Mouse (Mus musculus): ENCODE data around the gene Csrnp1. TPM values are rescaled to one million over a fixed set of nuclear protein-coding genes. Genes with fewer than 3 reads are reported as not detected.

Gene Csrnp1
- polyA plus RNA-seq, 1 experiment from 2014 or later, result 1.1 TPM

DNA sequence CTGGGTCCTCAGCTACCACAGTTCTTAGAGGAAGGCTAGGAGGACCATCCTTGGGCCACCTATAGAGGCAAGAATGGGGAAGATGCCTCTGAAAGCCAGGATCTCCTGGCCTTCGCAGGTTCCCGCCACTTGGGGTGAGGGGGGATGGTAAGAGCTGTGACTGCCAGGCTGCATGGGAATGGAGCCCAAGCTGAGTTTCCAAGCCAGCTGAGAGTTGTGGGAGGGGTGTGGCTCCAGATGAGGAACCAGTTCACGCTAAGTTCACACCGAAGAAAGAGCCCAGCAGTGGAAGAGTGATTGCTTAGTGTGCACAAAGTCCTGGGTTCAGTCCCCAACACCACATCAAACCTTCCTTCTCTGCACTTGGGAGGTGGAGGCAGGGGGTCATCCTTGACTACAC, 22.2 kb downstream of the Csrnp1 start:
- no peak overlapping the region for H3K4me3 ChIP-seq (ENCODE audit: low read depth, low read length)
- H3K36me3 ChIP-seq (ENCODE audit: control insufficient read depth, insufficient read depth, low read length), result no peaks in the 10 kb centered on the region
- peaks cover 14% of the 10 kb centered on the region for H3K4me1 ChIP-seq (replicated peaks; ENCODE audit: control insufficient read depth, insufficient read depth, low read length)
- H3K9me3 ChIP-seq (ENCODE audit: control insufficient read depth, low read length), result no peaks in the 10 kb centered on the region
- ATAC-seq (replicated peaks; ENCODE audit: low FRiP score) (no peak), DNase-seq (ENCODE audit: low spot score) (no peak)
- no peak overlapping the region for H3K27ac ChIP-seq (ENCODE audit: low read depth, low read length)
- H3K27me3 ChIP-seq (replicated peaks; ENCODE audit: control insufficient read depth, insufficient read depth, low read length), result no peaks in the 10 kb centered on the region
- 62% methylated on average over 4 of the region's 4 CpGs for WGBS
- H3K9ac ChIP-seq (ENCODE audit: low read depth, low read length), result no peak overlapping the region
- H3K4me2 ChIP-seq, result no peak overlapping the region; the same call in 1 of the 2 replicates

DNA sequence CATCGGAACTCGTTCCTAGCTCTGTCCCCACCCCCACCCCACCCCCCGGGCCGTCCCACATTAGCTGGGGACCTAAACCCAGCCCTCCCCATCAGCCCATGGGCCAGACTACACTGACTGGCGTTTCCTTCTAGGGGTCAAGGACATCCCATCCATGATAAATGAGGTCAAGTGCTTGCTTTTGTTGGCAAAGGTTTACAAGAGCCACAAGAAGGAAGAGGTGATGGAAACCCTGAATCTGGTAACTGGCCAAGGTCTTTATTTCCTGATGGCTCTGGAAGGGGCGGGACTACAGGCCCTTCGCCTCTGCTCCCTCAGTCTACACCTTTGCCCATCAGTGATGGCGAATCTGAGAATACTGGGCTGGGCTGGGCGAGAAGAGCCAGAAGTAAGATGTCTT, 25.6 kb downstream of the Csrnp1 start:
- Histone ChIP-seq H3K36me3 (ENCODE audit: control insufficient read depth, insufficient read depth, low read length) (no peaks in the 10 kb centered on the region), H3K9me3 (ENCODE audit: control insufficient read depth, low read length) (no peaks in the 10 kb centered on the region), H3K4me2 (no peak overlapping the region), H3K27ac (ENCODE audit: low read depth, low read length) (no peak overlapping the region), H3K27me3 (replicated peaks; ENCODE audit: control insufficient read depth, insufficient read depth, low read length) (no peaks in the 10 kb centered on the region), H3K4me1 (replicated peaks; ENCODE audit: control insufficient read depth, insufficient read depth, low read length) (peaks cover 11% of the 10 kb centered on the region), H3K4me3 (ENCODE audit: low read depth, low read length) (no peak overlapping the region), H3K9ac (ENCODE audit: low read depth, low read length) (no peak overlapping the region)
- ATAC-seq (replicated peaks; ENCODE audit: low FRiP score) (no peak), DNase-seq (ENCODE audit: low spot score) (no peak)
- 79% methylated on average over 9 of the region's 9 CpGs for WGBS

DNA sequence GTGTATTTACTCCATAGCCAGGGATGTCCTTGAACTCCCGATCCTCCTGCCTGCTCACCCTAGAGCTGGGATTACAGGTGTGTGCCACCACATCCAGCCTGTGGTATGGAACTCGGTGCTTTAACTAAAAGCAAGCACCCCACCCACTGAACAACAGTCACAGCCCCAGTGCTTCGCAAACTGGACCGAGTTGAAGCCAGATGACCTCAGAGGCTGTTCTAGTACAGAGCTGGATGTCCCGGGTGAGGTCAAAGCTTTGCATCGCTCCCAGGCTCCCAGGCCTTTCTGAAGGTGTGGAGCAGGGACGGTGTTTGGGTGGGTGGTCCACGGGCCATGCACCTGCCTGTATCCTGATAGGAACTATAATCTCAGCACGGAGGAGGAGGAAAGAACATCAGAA, 33.1 kb downstream of the Csrnp1 start:
- no peak for ATAC-seq (replicated peaks; ENCODE audit: low FRiP score)
- Histone ChIP-seq H3K27me3 (replicated peaks; ENCODE audit: control insufficient read depth, insufficient read depth, low read length) (no peaks in the 10 kb centered on the region), H3K9ac (ENCODE audit: low read depth, low read length) (no peak overlapping the region), H3K9me3 (ENCODE audit: control insufficient read depth, low read length) (no peaks in the 10 kb centered on the region), H3K4me1 (replicated peaks; ENCODE audit: control insufficient read depth, insufficient read depth, low read length) (no peaks in the 10 kb centered on the region), H3K27ac (ENCODE audit: low read depth, low read length) (no peak overlapping the region), H3K36me3 (ENCODE audit: control insufficient read depth, insufficient read depth, low read length) (no peaks in the 10 kb centered on the region), H3K4me3 (ENCODE audit: low read depth, low read length) (no peak overlapping the region), H3K4me2 (no peak overlapping the region)
- WGBS, result 85% methylated on average over 9 of the region's 9 CpGs
- no peak for DNase-seq (ENCODE audit: low spot score)

DNA sequence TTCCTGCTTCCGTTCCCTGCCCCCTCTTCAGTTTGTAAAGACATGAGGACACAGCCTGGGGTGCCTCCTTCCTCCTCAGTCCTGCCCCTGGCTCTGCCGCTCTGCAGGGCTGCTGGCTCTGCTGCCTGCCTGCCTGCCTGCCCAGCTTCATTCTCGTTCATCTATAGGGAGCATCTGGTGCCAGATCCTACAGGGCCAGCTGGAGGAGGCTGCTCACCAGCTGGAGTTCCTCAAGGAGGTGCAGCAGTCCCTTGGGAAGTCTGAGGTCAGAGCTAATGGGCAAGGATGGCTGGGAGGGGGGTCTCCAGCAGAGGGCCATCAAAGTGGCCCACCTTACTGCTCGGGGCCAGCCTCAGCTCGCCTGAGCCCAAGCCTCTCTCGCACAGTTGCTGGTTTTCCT, 34.0 kb downstream of the Csrnp1 start:
- Histone ChIP-seq H3K4me1 (replicated peaks; ENCODE audit: control insufficient read depth, insufficient read depth, low read length) (no peaks in the 10 kb centered on the region), H3K27ac (ENCODE audit: low read depth, low read length) (no peak overlapping the region), H3K4me3 (ENCODE audit: low read depth, low read length) (no peak overlapping the region), H3K27me3 (replicated peaks; ENCODE audit: control insufficient read depth, insufficient read depth, low read length) (no peaks in the 10 kb centered on the region), H3K9ac (ENCODE audit: low read depth, low read length) (no peak overlapping the region), H3K36me3 (ENCODE audit: control insufficient read depth, insufficient read depth, low read length) (no peaks in the 10 kb centered on the region), H3K4me2 (no peak overlapping the region), H3K9me3 (ENCODE audit: control insufficient read depth, low read length) (no peaks in the 10 kb centered on the region)
- ATAC-seq (replicated peaks; ENCODE audit: low FRiP score) (no peak), DNase-seq (ENCODE audit: low spot score) (no peak)
- 52% methylated on average over 6 of the region's 6 CpGs for WGBS

DNA sequence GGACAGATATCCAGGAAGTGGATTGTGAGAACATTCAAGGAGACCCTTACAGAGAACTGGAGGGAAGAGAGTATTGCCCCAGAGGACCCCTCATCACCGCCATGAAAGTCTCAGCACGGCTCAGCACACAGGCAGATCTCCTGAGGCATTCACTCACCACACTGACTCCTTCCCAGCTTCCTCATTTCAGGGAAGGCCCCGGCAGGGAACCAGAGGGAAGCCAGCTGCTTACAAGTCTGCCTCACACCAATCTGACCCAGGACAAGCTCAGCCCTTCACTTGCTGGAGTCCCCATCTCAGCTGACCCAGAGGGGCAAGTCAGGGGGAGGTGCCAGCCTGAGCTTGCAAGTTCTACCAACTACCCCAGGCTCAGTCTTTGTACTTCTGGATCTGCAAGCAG, 35.7 kb downstream of the Csrnp1 start:
- no peaks in the 10 kb centered on the region for H3K4me1 ChIP-seq (replicated peaks; ENCODE audit: control insufficient read depth, insufficient read depth, low read length)

DNA sequence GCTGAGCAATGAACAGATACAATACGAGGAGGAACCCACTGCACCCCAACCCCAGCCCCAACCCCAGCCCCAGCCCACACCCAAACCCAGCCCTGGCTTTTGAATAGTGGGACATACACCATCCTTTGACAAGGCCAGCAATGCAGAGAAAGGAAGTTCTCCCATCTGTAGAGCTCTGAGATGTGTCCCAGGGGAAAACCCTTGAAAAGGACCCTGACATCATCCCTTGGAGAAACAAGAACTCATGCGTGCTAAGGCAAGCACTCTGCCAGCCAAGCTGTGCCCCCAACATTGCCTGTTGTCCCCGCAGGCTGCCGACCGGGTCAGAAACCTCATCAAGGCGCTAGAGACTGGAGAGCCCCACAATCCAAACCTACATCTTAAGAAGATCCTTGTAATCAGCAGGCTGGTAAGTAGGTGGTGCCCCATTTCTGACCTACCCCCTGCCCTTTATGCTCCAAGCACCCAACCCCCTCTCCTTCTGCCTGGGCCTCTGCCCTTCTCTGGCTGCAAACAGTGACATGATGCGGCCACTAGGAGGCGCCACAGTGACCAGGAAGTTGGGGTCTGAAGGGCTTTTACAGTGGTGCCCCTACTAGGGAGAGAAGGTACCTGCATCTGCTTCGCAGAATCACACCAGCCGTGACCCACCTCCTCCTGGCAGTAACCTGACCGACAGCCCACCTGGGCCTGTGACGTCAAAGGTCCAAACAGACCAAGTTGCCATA, 39.1 kb downstream of the Csrnp1 start:
- no peaks in the 10 kb centered on the region for H3K27me3 ChIP-seq (replicated peaks; ENCODE audit: control insufficient read depth, insufficient read depth, low read length)
- H3K4me2 ChIP-seq, result no peak overlapping the region
- DNase-seq (ENCODE audit: low spot score) (no peak), ATAC-seq (replicated peaks; ENCODE audit: low FRiP score) (no peak)
- no peaks in the 10 kb centered on the region for H3K36me3 ChIP-seq (ENCODE audit: control insufficient read depth, insufficient read depth, low read length)
- H3K27ac ChIP-seq (ENCODE audit: low read depth, low read length), result no peak overlapping the region
- no peak overlapping the region for H3K9ac ChIP-seq (ENCODE audit: low read depth, low read length)
- no peaks in the 10 kb centered on the region for H3K4me1 ChIP-seq (replicated peaks; ENCODE audit: control insufficient read depth, insufficient read depth, low read length)
- H3K9me3 ChIP-seq (ENCODE audit: control insufficient read depth, low read length), result no peaks in the 10 kb centered on the region
- 70% methylated on average over 12 of the region's 12 CpGs for WGBS
- no peak overlapping the region for H3K4me3 ChIP-seq (ENCODE audit: low read depth, low read length)

More for the DNA sequence above, 35.7 kb downstream of the Csrnp1 start:
- H3K9me3 ChIP-seq (ENCODE audit: control insufficient read depth, low read length), result no peaks in the 10 kb centered on the region
- H3K4me3 ChIP-seq (ENCODE audit: low read depth, low read length), result no peak overlapping the region
- no peak for ATAC-seq (replicated peaks; ENCODE audit: low FRiP score)
- H3K4me2 ChIP-seq, result no peak overlapping the region
- H3K36me3 ChIP-seq (ENCODE audit: control insufficient read depth, insufficient read depth, low read length), result no peaks in the 10 kb centered on the region
- H3K27me3 ChIP-seq (replicated peaks; ENCODE audit: control insufficient read depth, insufficient read depth, low read length), result no peaks in the 10 kb centered on the region
- WGBS, result 32% methylated on average over 3 of the region's 3 CpGs
- H3K27ac ChIP-seq (ENCODE audit: low read depth, low read length), result no peak overlapping the region
- DNase-seq (ENCODE audit: low spot score), result no peak
- no peak overlapping the region for H3K9ac ChIP-seq (ENCODE audit: low read depth, low read length)

DNA sequence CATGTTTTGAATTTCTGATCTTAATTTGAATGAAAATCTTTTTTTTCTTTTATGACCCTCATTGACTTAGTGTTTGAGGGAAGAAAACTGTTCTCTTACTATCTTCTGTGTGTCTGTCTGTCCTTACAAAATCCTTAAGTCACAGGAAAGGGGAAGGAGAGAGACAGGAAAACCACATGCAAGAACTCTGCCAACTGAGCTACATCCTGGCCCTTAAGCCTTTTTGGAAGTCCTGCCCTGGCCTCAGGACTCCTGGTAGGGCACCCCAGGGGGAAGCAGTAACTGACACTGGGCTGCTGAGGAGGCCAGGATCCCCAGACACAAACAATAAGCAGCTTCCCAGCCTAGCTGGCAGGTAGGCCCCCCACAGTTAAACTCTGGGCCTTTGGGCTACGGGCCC, 41.1 kb downstream of the Csrnp1 start:
- no peak for ATAC-seq (replicated peaks; ENCODE audit: low FRiP score)
- WGBS, result 59% methylated on average over 1 of the region's 1 CpGs

DNA sequence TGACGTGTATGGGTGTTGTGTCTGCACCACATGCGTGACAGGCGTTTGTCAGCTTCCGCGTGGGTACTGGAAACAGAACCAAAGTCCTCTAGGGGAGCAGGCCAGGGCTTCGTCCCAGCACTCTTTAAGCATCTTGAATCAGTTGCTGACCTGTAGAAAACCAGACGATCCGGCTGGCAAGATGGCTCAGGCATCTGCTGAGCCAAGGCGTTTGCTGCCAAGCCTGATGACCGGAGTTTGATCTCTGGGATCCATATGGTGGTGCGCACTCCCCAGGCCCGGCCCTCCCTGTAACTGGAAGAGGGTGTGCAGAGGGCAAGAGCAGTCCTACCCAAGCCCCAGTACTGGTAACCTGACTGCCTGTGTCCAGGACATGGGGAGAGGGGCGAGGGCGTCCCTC, 42.6 kb downstream of the Csrnp1 start:
- no peak overlapping the region for H3K27ac ChIP-seq (ENCODE audit: low read depth, low read length)
- H3K9me3 ChIP-seq (ENCODE audit: control insufficient read depth, low read length), result no peaks in the 10 kb centered on the region
- H3K4me1 ChIP-seq (replicated peaks; ENCODE audit: control insufficient read depth, insufficient read depth, low read length), result no peaks in the 10 kb centered on the region
- DNase-seq (ENCODE audit: low spot score), result no peak
- H3K9ac ChIP-seq (ENCODE audit: low read depth, low read length), result no peak overlapping the region
- H3K27me3 ChIP-seq (replicated peaks; ENCODE audit: control insufficient read depth, insufficient read depth, low read length), result no peaks in the 10 kb centered on the region
- no peak overlapping the region for H3K4me2 ChIP-seq
- no peaks in the 10 kb centered on the region for H3K36me3 ChIP-seq (ENCODE audit: control insufficient read depth, insufficient read depth, low read length)
- ATAC-seq (replicated peaks; ENCODE audit: low FRiP score), result no peak
- WGBS, result 86% methylated on average over 14 of the region's 14 CpGs
- H3K4me3 ChIP-seq (ENCODE audit: low read depth, low read length), result no peak overlapping the region

More for the DNA sequence above, 41.1 kb downstream of the Csrnp1 start:
- no peak for DNase-seq (ENCODE audit: low spot score)
- H3K4me1 ChIP-seq (replicated peaks; ENCODE audit: control insufficient read depth, insufficient read depth, low read length), result no peaks in the 10 kb centered on the region
- no peaks in the 10 kb centered on the region for H3K36me3 ChIP-seq (ENCODE audit: control insufficient read depth, insufficient read depth, low read length)
- H3K9ac ChIP-seq (ENCODE audit: low read depth, low read length), result no peak overlapping the region
- no peaks in the 10 kb centered on the region for H3K27me3 ChIP-seq (replicated peaks; ENCODE audit: control insufficient read depth, insufficient read depth, low read length)
- no peaks in the 10 kb centered on the region for H3K9me3 ChIP-seq (ENCODE audit: control insufficient read depth, low read length)
- no peak overlapping the region for H3K27ac ChIP-seq (ENCODE audit: low read depth, low read length)
- H3K4me3 ChIP-seq (ENCODE audit: low read depth, low read length), result no peak overlapping the region
- H3K4me2 ChIP-seq, result no peak overlapping the region

DNA sequence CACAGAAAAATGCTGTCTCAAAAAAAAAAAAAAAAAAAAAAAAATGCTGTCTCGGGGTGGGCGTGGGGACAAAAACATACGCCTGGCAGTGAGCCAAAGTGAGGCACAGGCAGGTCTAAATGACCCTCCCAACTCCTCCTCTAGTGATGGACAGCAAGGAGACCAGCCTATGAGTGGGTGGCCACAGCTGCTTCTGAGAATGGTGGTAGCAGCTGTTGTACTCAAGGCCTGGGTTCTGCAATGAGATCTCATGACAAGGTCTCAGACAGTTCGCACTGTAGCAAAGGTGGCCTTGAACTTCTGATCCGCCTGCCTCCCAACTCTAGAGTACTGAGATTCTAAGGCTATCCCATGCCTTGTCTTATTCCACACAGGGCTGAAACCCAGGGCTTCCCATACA, 43.1 kb downstream of the Csrnp1 start:
- no peaks in the 10 kb centered on the region for H3K9me3 ChIP-seq (ENCODE audit: control insufficient read depth, low read length)
- no peak for ATAC-seq (replicated peaks; ENCODE audit: low FRiP score)
- H3K4me3 ChIP-seq (ENCODE audit: low read depth, low read length), result no peak overlapping the region
- no peak overlapping the region for H3K4me2 ChIP-seq
- no peaks in the 10 kb centered on the region for H3K27me3 ChIP-seq (replicated peaks; ENCODE audit: control insufficient read depth, insufficient read depth, low read length)
- H3K36me3 ChIP-seq (ENCODE audit: control insufficient read depth, insufficient read depth, low read length), result no peaks in the 10 kb centered on the region
- no peak overlapping the region for H3K9ac ChIP-seq (ENCODE audit: low read depth, low read length)
- H3K27ac ChIP-seq (ENCODE audit: low read depth, low read length), result no peak overlapping the region
- no peaks in the 10 kb centered on the region for H3K4me1 ChIP-seq (replicated peaks; ENCODE audit: control insufficient read depth, insufficient read depth, low read length)
- 85% methylated on average over 5 of the region's 5 CpGs for WGBS
- no peak for DNase-seq (ENCODE audit: low spot score)

All from liver, embryonic 11.5 days (tissue).